Mouse (Mus musculus): ENCODE data around the gene Shkbp1. TPM values are rescaled to one million over a fixed set of nuclear protein-coding genes. Genes with fewer than 3 reads are reported as not detected.
A peak's percentile ranks its signal among the peaks of the same experiment; 100 is the strongest.

Gene Shkbp1
- polyA plus RNA-seq, 1 experiment, result 46.5 TPM

DNA sequence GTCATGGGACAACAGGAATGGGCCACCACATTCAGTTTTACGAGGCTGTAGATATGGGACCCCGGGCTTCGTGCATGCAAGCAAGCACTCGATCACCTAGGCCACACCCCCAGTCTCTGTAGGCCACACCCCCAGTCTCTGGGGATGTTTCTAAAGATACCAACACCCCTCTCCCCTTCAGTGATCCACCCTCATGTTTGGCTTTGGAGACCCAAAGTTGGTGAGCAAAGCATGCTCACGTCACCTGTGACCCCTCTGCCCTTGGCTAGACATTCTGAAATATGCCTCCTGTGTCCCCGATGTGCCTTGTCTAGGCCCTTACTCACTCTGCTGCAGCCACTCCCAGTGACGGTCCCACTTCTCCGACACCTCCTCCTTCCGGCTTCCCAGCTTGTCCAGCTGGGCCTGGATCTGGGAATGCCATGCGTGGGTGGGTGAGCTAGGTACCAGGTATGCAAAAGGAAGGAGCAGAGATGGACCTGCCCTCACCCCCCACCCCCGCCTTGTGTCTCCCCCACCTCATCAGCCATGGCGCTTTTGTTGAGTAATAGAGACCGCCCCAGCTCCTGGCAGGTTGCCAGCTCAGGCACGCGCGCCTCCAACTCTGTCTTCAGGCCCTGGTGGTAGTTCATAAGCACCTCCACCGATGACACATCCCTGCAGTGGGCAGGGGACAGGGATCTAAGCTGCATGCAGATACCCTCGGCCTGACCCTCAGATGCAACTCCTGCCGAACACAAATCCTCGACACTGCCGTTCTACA lies 10.4 kb upstream of the Shkbp1 start:
- DNase-seq (ENCODE audit: low spot score), result no peak

DNA sequence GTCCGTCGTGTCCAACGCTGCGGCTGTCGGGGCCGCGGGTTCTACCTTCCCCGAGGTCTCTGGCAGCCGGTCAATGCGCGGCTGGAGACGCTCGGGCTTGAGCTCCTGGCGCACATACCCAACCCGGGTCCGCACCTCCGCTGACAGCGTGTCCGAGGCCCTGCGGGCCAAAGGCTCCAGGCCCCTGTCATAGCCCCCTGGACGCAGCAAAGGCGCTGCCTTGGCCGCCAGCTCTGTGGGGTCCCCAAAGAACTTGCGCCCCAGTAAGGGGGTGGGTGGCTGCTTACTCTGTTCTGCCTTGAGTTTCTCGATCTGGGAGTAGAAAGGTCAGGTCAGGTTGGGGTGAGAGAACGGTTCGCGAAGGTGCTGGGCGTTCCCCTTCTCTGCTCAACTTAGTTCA lies 8.6 kb upstream of the Shkbp1 start:
- DNase-seq (ENCODE audit: low spot score), result no peak

DNA sequence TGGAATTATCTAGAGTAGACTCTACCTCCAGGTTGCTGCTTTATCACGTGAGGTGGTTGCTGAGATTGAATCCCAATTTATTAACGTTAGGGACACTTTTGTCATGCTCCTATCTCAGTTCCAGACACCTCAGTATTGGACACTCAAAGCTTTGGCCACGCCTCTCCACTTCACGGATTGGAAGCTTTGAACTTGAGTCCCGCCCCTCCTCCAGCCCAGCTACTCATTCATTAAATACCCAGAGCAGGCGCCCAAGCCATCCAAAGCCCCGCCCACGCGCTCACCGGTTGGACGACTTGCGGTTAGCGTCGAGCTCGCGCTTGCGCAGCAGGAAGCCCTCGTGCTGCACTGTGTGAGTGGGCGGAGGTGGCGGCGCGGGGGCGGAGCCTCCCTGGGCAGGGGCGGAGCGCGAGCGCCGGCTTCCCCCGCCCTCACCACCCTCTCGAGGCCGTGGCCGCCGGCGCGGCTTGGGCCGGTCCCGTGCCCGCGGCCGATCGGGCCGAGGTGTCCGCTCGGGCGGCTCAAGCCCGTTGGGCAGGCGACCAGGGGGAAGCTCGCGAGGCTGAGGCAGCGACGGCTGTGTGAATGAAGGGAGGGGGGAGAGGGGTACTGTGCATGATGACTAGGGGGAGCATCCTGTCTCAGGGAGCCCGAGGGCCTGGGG lies 5.6 kb upstream of the Shkbp1 start:
- peak; percentile 88 for DNase-seq (ENCODE audit: low spot score)

DNA sequence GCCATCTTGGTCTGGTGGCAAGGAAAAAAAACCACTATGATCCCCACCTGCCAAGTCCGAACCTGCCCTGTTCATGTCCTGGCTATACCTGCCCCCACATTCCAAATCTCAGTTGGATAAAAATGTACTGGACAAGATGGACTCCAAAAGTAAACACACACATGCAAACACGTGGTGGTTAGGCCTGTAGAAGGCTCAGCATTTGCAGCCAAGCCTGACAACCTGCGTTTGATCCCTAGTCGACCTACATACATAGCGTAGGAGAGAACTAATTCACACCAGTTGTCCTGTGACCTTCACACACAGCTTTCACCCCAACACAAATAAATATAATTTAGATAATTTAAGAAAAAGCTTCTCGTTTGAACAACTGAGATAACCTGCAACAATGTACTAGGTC lies 4.9 kb upstream of the Shkbp1 start:
- DNase-seq (ENCODE audit: low spot score), result no peak

DNA sequence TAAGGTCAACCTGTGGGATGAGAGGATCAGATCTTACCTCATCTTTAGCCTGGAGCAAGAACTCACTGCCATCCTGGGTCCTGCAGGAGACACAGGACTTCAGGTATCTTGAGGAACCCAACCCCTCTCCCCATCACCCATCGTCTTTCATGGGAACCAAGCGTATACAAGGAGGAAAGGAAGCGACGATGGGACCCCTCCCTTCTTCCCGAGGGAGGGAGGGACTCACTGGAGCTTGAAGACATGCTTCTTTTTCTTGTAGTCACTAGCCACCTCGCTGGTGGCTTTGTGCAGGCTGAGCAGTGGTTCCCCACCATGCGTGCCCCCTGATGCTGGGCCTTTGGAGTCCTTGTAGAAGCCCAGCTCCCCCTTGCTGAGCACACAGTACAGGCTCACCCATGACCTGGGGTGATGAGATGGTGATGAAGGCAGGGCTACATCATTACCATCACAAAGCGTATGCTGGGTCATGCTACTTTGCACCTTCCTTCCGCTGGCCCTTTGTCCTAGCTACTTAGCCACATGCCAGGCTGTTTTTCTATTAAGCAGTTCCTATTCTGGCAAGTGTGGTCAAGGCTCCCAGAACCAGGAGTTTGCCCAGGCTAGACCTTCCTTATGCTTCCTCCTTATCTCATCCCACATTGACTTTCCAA lies 4.0 kb upstream of the Shkbp1 start:
- no peak for DNase-seq (ENCODE audit: low spot score)

DNA sequence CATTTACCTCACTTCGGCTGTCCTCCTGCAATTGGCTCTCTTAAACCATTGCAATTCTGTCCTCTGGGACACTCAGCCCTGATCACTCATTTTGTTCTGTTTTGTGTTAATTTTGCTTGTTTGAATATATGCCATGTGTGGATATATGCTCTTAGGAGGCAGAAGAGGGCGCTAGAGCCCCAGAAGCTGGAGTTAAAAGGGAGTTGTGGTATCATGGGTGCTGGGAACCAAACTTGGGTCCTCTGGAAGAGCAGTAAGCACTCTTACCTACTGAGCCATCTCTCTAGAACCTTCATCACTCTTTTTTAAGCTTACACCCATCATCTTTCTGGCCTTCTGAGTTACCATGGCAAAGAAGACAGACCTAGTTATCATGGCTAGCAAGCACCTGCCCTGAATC lies 3.3 kb upstream of the Shkbp1 start:
- DNase-seq (ENCODE audit: low spot score), result no peak

DNA sequence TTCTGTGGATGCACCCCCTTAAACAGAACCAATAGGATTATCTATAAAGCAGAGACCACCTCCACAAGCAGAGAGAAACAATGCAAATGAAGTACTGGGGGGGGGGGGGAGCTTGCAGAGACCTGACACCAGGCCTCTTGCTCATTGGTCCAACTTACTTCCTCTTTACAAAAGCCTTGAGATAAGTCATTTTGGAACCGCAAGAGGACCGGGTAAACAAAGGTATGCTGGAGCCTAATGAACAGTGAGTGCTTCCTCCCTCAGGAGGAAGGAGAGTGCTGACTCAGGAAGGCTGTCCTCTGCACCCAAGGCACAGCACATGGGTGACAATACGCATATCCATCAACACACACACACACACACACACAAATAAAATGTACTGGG lies 1.8 kb upstream of the Shkbp1 start:
- DNase-seq (ENCODE audit: low spot score), result no peak

DNA sequence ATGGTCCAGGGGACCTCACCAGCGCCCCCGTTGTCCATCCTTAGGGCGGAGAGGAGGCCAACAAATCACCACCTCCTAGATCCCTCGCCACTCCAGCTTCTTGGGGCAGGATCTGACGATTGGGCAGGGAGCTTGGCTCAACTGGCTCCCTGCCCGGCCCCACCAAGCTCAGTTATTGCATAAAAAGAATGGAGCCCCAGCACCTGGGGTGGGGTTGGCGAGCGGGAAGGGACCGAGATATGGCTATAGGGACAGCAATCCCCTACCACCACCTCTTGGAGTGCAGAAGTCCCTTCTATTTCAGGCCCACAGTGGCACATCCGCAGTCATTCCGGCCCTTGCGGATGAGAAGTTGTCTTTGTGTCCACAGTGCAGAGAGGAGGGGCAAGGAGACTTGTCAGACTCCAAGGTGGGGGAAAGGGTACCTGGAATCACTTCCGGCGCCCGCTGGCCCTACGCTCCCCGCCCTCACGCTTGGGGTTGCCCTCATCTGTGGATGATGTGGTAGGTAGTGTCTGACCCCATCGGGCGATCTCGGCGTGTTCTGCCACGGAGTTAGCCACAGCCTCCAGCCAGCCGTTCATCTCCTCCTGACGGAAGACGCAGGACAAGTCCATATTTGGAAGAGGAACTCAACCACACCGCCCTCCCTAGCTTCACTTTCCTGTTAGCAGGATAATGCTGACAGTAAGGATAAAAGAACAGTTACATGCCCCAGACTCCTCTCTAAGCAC lies 1.2 kb upstream of the Shkbp1 start, which contains the start of gene Gm20479:
Gene Gm20479, minus strand, starts transcription at position 559 of the 734 bp plus-strand sequence.
- no peak for DNase-seq (ENCODE audit: low spot score)

DNA sequence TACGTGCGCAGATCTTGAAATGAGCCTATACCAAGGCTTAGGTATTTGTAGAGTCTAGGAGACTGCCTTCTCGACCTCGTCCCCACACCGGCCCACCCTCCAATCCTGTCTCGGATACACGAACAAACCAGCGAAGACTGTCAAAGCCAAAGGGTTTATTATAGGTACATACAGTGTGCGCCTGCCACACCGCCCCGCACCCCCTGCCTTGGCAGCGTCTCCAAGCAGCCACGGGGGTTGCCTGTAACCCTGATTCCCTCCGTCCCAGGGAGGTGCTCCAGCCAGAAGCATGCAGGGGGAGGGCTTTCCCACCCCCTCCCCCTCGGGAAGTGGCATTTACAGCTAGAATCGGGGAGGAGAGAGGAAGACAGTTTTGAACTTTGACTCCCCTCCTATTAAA lies 429 bp upstream of the Shkbp1 start:
- no peak for DNase-seq (ENCODE audit: low spot score)

DNA sequence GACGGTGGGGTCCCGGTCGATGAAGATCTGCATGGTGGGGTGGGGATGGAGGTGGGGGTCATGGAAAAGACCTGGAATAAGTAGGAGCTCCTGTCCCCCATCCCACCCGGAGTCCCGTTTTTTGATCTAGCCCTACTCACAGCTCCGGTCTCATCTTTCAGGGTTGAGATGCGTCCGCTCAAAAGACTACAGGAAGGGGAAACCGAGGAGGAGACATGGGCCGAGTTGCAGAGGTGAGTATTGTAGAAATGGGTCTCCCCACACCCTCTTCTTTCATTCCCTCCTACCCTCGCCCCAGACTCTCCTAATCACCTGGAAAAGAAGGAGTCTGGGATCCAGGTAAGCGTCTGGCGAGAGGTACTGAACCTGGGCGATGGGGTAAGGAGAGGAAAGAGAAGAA lies 558 bp downstream of the Shkbp1 start:
- no peak for DNase-seq (ENCODE audit: low spot score)

DNA sequence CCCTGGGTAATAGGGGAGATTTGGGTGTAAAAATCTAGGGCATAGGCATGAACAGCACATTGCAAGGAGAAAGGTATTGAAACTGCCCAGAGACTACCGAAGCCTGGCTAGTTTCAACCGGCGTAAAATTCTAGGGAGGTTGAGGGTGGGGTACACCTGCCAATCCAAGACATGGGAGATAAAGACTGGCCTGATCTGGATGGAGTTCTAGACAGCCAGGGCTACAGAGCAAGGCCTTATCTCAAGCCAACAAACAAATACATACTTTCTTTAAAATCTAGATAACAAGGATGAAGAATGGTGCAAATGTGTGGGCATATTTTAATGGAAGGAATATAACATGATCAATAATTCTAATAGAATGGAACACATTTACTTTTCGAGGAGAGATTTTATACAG lies 1.0 kb downstream of the Shkbp1 start:
- DNase-seq (ENCODE audit: low spot score), result no peak

DNA sequence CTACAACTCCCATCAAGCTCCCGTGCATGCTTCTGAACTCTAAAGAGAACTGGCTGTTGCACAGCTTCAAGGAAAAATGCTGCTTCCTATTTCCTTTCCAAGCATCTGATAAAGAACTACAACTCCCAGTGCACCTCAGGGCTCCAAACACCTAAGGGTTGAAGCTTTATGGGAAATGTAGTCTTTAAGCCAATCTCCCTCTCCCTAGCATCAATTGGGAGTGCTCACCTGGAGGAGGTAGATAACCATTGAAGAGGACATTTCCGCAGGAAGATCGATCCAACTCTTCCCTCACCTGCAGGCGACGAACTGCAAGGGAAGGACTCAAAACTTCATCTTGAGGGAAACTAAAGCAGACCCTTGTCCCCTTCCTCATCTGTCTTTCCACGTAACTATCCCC lies 1.7 kb downstream of the Shkbp1 start:
- no peak for DNase-seq (ENCODE audit: low spot score)

DNA sequence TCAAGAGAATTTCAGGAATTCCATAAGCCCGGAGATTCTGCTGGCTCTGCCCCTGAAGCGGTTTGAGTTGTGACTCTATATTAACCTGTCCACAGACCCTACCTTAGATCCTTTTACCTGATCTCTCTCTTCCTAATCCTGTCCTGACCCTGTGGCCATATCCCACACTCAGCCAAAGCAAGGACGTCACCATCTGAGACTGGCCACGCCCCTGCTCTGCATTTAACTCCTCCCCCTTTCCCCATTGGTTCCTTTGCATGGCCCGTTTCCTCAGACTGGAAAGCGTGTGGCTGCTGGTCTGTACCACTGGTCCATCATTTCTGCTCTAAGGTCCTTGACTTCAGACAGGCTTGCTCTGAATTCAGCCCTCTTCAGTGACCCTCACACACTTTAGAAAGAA lies 10.4 kb downstream of the Shkbp1 start:
- no peak for DNase-seq (ENCODE audit: low spot score)

DNA sequence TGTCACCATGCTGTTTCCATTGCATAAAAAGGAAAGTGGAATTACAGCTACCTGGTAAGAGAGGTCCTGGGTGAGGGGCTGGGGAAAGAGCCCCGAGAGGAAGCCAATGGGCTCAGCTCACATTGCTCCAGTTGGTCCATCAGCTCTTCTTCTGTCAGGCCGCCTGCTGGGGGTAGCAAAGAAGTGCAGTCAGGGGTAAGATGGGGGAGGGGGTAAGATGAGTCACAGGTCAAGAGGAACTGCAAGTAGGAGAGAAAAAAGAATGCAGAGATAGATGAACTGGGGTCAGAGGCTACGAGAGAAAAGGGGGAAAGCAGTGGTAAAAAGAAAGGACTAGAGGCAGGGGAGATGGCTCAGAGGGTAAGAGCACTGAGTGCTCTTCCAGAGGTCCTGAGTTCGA lies 13.2 kb downstream of the Shkbp1 start:
- DNase-seq (ENCODE audit: low spot score), result no peak

DNA sequence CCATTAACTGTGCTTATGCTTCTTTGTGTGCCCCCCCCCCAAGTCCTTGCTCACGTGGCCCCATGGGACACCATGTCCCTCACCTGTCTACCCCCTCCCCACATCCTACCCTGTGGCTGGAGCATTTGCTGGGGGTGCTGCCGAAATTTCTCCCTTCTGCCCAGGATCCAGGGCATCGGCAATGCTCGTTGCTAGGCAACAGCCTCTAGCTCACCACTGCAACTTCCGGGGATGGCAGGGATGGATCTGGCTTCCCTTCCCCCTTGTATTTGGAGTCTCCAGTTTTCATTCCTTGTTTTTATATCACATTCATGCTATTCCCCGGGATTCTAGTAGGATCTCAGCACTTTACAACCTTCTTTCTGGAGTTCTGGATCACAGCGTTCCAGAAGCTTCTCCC lies 16.3 kb downstream of the Shkbp1 start:
- no peak for DNase-seq (ENCODE audit: low spot score)

DNA sequence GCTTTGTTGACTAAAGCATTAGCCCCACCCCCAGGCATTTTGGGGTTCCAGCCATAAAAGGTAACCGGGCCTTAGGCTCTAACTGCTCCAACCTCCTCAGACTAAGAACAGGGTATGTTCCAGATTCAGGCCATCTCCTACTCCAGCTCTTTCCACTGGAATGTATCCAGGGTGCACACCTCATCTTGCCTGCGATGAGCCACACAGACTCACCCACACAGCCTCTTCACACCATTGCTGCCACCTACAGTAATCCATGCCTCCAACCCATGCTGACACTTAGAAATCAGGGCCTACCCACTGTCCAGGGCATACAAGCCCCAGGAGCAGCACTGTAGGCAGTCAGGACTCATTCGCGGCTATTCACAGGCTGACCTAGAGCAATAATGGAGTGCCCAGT lies 16.7 kb downstream of the Shkbp1 start:
- no peak for DNase-seq (ENCODE audit: low spot score)

DNA sequence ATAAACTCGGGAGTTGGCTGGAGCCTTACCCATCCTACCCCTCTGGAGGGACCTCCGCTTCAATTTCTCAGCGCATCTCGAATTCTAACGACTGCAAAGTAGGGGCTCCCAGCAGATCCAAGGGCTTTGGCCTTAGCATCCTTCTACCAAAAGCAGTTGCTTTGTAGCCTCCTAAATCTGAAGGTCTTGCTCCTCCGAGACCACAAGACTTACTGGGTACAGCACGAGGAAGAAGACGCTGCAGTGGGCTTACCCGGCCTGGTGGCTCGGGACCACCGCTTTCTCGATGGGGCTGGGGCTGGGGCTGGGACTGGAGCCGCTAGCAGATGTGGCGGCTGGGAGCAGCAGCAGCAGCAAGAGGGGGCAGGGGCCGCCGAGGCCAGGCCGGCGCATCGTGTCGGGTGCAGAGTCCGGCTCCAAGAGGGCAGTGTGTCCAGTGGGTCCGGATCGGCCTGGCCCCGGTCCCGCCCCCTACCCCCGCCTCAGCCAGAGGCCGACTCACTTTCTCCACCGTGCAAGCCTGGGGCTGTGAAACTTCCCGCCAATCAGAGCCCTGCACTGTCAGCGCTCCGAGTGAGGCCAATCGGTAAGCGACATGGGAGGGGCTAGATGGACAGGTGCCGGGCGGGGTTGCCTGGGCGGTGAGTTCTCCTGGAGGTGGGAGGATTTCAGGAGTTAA lies 18.5 kb downstream of the Shkbp1 start, which contains the start of gene Ltbp4:
Gene Ltbp4, minus strand, starts transcription at position 518 of the 679 bp plus-strand sequence.
- DNase-seq (ENCODE audit: low spot score), result no peak

DNA sequence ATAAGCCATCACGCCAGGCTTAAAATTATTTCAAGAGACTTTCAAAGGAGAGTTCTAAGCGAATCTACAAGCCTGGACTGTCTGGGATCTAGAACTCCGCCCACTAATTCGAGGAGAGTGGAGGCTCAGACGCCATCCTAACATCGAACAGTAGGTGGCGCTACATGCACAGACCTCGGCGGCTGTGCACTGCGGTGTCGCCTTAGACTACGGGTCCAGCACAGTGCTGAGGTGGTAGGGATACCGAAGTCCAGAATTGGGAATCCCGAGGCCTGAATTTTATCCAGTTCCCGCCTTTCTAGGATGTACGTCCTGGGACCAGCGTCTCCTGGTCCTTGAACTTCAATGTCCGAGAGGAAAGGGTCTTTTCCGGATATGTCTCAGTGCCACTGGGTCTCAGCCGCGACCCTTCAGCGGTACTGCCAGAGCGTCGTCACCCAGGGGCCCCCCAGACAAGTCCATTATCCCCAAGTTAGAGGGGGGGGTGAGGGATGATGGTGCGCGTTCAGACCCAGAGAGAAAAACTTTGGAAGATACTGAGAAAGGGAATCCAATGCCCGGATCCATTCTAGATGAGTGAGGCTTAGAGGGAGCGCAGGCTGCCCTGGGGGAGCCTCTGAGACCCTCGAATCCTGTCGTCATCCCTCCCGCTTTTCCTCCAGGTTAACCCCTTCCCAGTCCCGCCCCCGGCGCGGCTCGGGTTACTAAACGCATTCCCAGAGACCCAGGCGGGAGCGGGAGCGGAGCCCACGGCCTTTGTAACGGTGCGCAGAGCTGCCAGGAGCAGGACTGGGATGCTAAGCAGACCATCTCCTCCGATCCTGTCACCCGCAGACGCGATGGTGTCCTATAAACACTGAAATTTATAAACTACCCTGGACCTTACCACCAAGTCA lies 19.6 kb downstream of the Shkbp1 start:
- DNase-seq (ENCODE audit: low spot score), result peak; percentile 71

DNA sequence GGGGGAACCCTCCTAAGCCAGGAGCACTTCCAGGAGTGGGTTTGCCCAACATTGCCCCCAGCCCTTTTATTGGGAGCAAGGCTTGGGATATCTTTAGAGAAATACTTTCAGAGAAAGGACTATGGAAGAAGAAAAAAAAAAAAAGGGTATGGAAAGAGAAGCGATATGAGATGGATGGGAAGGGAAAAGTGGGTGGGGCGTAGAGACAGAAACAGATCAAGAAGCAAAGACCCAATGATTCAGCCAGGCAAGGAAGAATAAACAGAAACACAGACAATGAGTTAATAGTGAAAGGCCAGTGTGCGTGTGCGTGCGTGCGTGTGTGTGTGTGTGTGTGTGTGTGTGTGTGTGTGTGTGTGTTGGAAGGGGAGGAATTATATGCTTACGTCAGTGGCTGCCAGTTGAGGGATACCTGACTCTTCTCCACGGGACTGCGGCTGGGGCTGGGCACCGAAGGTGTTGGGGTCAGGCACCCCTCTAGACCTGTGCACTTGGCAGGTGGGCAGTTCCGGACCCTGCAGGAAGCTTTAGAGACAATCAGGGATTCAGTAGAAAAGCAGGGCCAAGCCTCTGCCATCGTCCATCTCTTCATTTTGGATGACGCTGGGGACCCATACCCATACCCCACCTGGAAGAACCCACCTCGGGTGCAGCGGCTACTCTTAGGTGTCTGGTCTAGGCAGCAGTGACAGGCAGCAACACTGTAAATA lies 20.7 kb downstream of the Shkbp1 start:
- DNase-seq (ENCODE audit: low spot score), result no peak

DNA sequence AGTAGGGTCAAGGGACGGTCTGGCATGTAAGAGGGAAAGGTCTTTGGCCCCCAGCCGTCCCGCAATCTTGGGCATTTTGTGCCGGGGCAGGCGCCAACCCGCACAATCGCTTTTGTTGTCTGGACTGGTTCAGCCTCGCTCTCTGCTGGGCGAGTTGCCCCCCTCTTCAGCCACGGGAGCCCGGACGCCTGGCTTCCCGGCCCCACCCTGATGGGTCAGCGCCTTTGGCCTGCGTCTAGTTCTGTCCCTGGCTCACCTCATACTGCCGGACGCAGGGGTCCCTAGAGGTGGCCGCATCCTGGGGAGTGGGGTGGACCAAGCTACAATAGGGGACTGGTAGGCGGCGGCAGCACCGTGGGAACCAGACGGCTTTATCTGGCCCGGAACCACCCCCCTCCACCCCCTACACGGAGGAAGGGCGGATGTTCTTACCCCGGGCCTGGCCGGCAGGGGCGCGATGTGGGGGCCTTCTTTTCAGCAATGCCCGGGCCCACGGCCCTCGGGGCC lies 21.4 kb downstream of the Shkbp1 start:
- no peak for DNase-seq (ENCODE audit: low spot score)
